Mouse (Mus musculus) cortical plate, adult 2 months (tissue): ENCODE measurements around the gene Nrxn1.

ENCODE experiments used
- CTCF ChIP-seq: fragments of 200-500 bp; IDR thresholded peaks from 2 replicates; pipeline ENCODE4 v1.5.1; 2011; ENCODE audit warnings: mild to moderate bottlenecking, control low read depth, low read length; ENCODE audit not compliant: insufficient read depth; ENCODE audit errors: extremely low read depth
- POLR2A ChIP-seq: fragments of 200-500 bp; IDR thresholded peaks from 2 replicates; pipeline ENCODE4 v1.6.1; 2011; ENCODE audit warnings: mild to moderate bottlenecking, low read length, control low read depth; ENCODE audit not compliant: insufficient read depth; ENCODE audit errors: extremely low read depth

DNA sequence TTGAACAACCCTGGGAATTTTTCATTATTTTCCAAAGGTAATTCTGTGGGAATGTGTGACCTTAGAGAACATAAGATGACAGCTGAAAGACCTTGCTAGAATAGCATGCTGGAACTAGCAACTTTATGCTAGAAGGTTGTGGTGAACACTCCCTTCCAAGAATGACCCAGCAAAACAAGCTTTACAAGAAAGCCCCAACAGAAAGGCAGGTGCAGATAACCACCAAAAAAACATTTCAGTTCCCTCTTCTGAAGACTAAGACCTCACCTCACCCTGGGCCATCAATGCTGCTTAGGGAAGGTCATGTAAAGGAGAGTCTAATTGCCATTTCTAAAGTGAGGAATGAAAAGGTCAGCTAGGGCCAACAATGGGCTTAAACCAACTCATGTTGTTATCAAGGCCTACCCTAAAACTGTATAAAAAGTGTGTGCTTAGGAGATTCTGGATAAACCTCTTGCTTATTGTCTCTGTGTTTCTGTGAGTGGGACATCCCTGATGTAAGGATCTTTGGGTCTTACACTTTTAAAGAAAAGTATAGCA, 249.7 kb downstream of the Nrxn1 start:
- TF ChIP-seq CTCF (no peak), POLR2A (no peak)
